Mouse (Mus musculus) embryonic fibroblast, embryonic 13.5 days (primary cell): ENCODE measurements at regions not wholly inside any gene's neighbourhood (a gene's known extent, or its start where the extent isn't known, plus 50 kb on each side); places are given as distances from the start of the nearest gene placed in this dataset.

Source experiments
- CTCF ChIP-seq: IDR thresholded peaks from 2 replicates; pipeline ENCODE4 v1.5.1; 2011; ENCODE audit warnings: mild to moderate bottlenecking, control low read depth, low read length, moderate library complexity, borderline replicate concordance; ENCODE audit not compliant: insufficient read depth
- POLR2A ChIP-seq: IDR thresholded peaks from 2 replicates; pipeline ENCODE4 v1.6.1; 2011; ENCODE audit warnings: low read depth, mild to moderate bottlenecking, control low read depth, low read length, moderate library complexity

DNA sequence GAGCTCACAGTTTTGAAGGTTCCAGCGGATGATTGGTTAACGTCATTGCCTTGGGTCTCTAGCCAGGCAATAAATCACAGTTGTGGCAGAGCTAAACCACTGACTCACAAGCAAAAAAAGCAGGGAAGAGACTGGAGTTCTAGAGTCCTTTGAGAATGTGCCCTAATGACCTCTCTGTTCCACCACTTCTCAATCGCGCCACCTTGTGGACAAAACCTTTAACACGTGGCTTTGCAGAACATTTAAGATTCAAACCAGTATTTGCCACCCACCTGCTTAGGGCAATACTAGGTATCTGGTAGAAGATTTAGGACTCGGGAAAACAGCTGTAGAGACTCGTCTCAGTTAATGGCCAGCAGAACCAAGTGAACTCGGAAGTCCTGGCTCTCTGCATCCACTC is 254.8 kb upstream of the Gjb5 start:
- TF ChIP-seq POLR2A = no peak
- TF ChIP-seq CTCF = no peak
